Mouse (Mus musculus): ENCODE results near the gene Wdfy3. TPM values are rescaled to one million over a fixed set of nuclear protein-coding genes. Genes with fewer than 3 reads are reported as not detected.

The Wdfy3 gene
- polyA plus RNA-seq, 1 experiment from 2014 or later, result 9.9 TPM

DNA sequence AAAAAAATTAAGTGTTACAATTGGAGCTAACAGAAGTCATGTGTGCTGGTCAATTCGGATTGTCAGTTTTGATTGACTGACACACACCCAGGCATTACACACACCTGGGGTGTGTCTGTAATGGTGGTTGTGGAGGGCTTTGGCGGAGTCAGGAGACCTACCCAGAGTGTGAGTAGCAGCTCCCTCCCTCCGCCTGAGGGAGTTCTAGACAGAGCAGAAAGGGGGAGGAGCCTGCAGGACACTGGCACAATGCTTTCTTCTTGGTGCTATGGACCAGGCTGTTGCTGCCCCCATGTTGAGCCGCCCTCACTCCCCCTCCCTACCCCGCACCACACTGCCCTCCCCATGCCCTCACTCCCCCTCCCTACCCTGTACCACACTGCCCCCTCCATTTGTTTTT lies 279.2 kb downstream of the Wdfy3 start:
- Histone ChIP-seq H3K9me3 (ENCODE audit: low read length) (no peaks in the 10 kb centered on the region), H3K36me3 (ENCODE audit: insufficient read depth, low read length) (no peaks in the 10 kb centered on the region), H3K9ac (replicated peaks; ENCODE audit: low read depth) (no peak overlapping the region), H3K27me3 (replicated peaks; ENCODE audit: insufficient read depth, low read length) (no peaks in the 10 kb centered on the region), H3K4me3 (ENCODE audit: low read depth, low read length) (no peak overlapping the region), H3K27ac (ENCODE audit: low read length) (no peak overlapping the region), H3K4me1 (ENCODE audit: insufficient read depth, low read depth, low read length) (no peaks in the 10 kb centered on the region), H3K4me2 (replicated peaks; ENCODE audit: low read depth, low read length) (no peak overlapping the region)
- WGBS, result 64% methylated on average over 5 of the region's 5 CpGs
- ATAC-seq, result peak; percentile 38
- no peak for TF ChIP-seq CTCF (IDR thresholded peaks at IDR 0.05)
- no peak for TF ChIP-seq EP300 (IDR thresholded peaks at IDR 0.05)
- no peak for DNase-seq (ENCODE audit: low spot score)

DNA sequence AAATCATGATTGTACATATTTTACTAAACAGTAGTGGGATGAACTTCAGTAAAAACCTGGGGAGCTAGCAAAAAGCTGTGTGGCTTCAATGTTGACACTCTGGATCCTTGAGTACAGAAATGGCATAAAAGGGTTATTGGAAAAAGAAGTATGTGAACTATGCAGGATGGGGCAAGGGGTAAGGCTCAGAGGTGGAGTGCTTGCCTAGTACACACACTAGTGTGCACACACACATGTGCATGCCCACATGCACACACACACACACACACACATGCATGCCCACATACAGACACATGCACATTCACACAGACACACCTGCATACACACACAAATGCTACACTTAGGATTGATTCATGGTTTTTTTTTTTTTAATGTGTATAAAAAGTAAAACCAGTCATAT lies 280.0 kb downstream of the Wdfy3 start:
- no peak for DNase-seq (ENCODE audit: low spot score)
- Histone ChIP-seq H3K4me2 (replicated peaks; ENCODE audit: low read depth, low read length) (no peak overlapping the region), H3K4me3 (ENCODE audit: low read depth, low read length) (no peak overlapping the region), H3K27ac (ENCODE audit: low read length) (no peak overlapping the region), H3K9me3 (ENCODE audit: low read length) (no peaks in the 10 kb centered on the region), H3K9ac (replicated peaks; ENCODE audit: low read depth) (no peak overlapping the region), H3K4me1 (ENCODE audit: insufficient read depth, low read depth, low read length) (no peaks in the 10 kb centered on the region), H3K27me3 (replicated peaks; ENCODE audit: insufficient read depth, low read length) (no peaks in the 10 kb centered on the region), H3K36me3 (ENCODE audit: insufficient read depth, low read length) (no peaks in the 10 kb centered on the region)
- ATAC-seq, result no peak
- TF ChIP-seq CTCF (IDR thresholded peaks at IDR 0.05) (no peak), EP300 (IDR thresholded peaks at IDR 0.05) (no peak)

- no peaks in the 10 kb centered on the region for H3K4me1 ChIP-seq (ENCODE audit: insufficient read depth, low read depth, low read length)
- no peak for TF ChIP-seq CTCF (IDR thresholded peaks at IDR 0.05)
- no peak for TF ChIP-seq EP300 (IDR thresholded peaks at IDR 0.05)
- 65% methylated on average over 4 of the region's 4 CpGs for WGBS
- DNase-seq (ENCODE audit: low spot score) (no peak), ATAC-seq (no peak)
- no peak overlapping the region for H3K4me2 ChIP-seq (replicated peaks; ENCODE audit: low read depth, low read length)
- no peaks in the 10 kb centered on the region for H3K27me3 ChIP-seq (replicated peaks; ENCODE audit: insufficient read depth, low read length)
- no peaks in the 10 kb centered on the region for H3K9me3 ChIP-seq (ENCODE audit: low read length)
- H3K4me3 ChIP-seq (ENCODE audit: low read depth, low read length), result no peak overlapping the region
- H3K9ac ChIP-seq (replicated peaks; ENCODE audit: low read depth), result no peak overlapping the region
- no peaks in the 10 kb centered on the region for H3K36me3 ChIP-seq (ENCODE audit: insufficient read depth, low read length)
- H3K27ac ChIP-seq (ENCODE audit: low read length), result no peak overlapping the region
These were observed 283.7 kb downstream of the Wdfy3 start for GRCm38 (mm10) chr5:101785921-101786614.

DNA sequence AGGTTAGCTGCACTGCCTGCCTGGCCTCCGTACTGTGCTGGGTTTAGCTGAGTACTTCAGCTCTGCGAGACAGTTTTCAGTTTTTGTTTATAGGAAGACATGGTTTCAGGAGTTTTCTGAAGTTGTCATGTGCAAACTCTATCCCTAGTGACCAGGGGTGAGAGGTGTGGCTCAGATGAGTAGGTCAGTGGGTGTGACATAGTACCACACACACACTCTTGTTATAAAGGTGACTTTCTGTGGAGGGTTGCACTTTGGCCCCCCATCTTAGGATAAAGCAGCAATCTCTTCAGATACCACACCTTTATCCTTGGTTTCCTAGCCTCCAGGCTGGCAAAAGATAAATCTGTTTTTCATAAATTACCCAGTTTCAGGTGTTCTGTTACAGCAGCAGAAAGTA lies 284.9 kb downstream of the Wdfy3 start:
- H3K9ac ChIP-seq (replicated peaks; ENCODE audit: low read depth), result no peak overlapping the region
- no peaks in the 10 kb centered on the region for H3K36me3 ChIP-seq (ENCODE audit: insufficient read depth, low read length)
- 63% methylated on average over 2 of the region's 2 CpGs for WGBS
- no peak for DNase-seq (ENCODE audit: low spot score)
- H3K4me2 ChIP-seq (replicated peaks; ENCODE audit: low read depth, low read length), result no peak overlapping the region
- H3K27me3 ChIP-seq (replicated peaks; ENCODE audit: insufficient read depth, low read length), result no peaks in the 10 kb centered on the region
- no peak overlapping the region for H3K27ac ChIP-seq (ENCODE audit: low read length)
- TF ChIP-seq EP300 (IDR thresholded peaks at IDR 0.05) (no peak), CTCF (IDR thresholded peaks at IDR 0.05) (no peak)
- H3K4me1 ChIP-seq (ENCODE audit: insufficient read depth, low read depth, low read length), result no peaks in the 10 kb centered on the region
- H3K9me3 ChIP-seq (ENCODE audit: low read length), result no peaks in the 10 kb centered on the region
- ATAC-seq, result no peak
- H3K4me3 ChIP-seq (ENCODE audit: low read depth, low read length), result no peak overlapping the region

DNA sequence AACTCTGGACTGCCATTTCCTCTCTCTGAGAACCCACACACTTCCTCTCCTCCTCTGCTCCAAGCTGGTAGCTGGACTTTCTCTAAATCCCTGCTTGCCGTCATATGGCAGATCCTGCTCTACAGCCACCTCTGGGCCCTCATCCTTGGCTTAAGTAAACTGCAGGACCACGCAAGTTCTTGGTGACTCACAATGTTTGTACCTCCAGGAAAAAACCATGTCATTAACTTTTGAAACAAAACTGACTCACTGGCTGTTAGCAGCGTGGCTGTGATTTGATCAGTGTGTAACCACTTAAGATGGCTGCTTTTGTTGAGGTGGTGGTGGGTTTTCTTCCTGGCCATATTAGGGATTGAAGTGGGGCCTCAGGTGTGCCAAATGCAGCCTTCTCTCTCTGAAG lies 285.4 kb downstream of the Wdfy3 start:
- no peak for TF ChIP-seq EP300 (IDR thresholded peaks at IDR 0.05)
- TF ChIP-seq CTCF (IDR thresholded peaks at IDR 0.05), result no peak
- H3K4me3 ChIP-seq (ENCODE audit: low read depth, low read length), result no peak overlapping the region
- H3K4me2 ChIP-seq (replicated peaks; ENCODE audit: low read depth, low read length), result no peak overlapping the region
- no peaks in the 10 kb centered on the region for H3K27me3 ChIP-seq (replicated peaks; ENCODE audit: insufficient read depth, low read length)
- no peaks in the 10 kb centered on the region for H3K4me1 ChIP-seq (ENCODE audit: insufficient read depth, low read depth, low read length)
- no peaks in the 10 kb centered on the region for H3K36me3 ChIP-seq (ENCODE audit: insufficient read depth, low read length)
- 51% methylated on average over 3 of the region's 3 CpGs for WGBS
- no peaks in the 10 kb centered on the region for H3K9me3 ChIP-seq (ENCODE audit: low read length)
- H3K9ac ChIP-seq (replicated peaks; ENCODE audit: low read depth), result no peak overlapping the region
- peak; percentile 52 for DNase-seq (ENCODE audit: low spot score)
- peak; percentile 66 for ATAC-seq
- no peak overlapping the region for H3K27ac ChIP-seq (ENCODE audit: low read length)

All from lung, postnatal 0 days (tissue).